Mouse (Mus musculus) bone marrow, adult 2 months (tissue): ENCODE data around the gene S100a6. TPM values are rescaled to one million over a fixed set of nuclear protein-coding genes. Genes with fewer than 3 reads are reported as not detected.

ENCODE experiments used
- H3K27ac ChIP-seq: fragments of 200-500 bp; 2 replicates; pipeline ENCODE4 v1.5.1; 2012; ENCODE audit warnings: low read depth, mild to moderate bottlenecking, control low read depth, inconsistent platforms, low read length; ENCODE audit not compliant: control insufficient read depth, poor library complexity, insufficient read depth
- H3K4me1 ChIP-seq: fragments of 200-500 bp; 2 replicates; pipeline ENCODE4 v1.6.1; 2011; ENCODE audit warnings: low read length; ENCODE audit not compliant: control insufficient read depth, insufficient read depth
- H3K4me3 ChIP-seq: fragments of 200-500 bp; replicated peaks from 2 replicates; pipeline ENCODE3; 2011; ENCODE audit warnings: mild to moderate bottlenecking, low read depth, low read length, control low read depth; ENCODE audit not compliant: control insufficient read depth
- CTCF ChIP-seq: fragments of 200-500 bp; IDR thresholded peaks from 2 replicates; pipeline ENCODE4 v1.5.1; 2011; ENCODE audit warnings: low read length, control low read depth; ENCODE audit not compliant: control insufficient read depth, insufficient read depth
- POLR2A ChIP-seq: fragments of 200-500 bp; IDR thresholded peaks from 2 replicates; pipeline ENCODE4 v1.6.1; 2011; ENCODE audit warnings: low read depth, mild to moderate bottlenecking, control low read depth, low read length, borderline replicate concordance; ENCODE audit not compliant: control insufficient read depth
- WGBS: fragments of 180-500 bp; shearing (Covaris S2); methylation state at CpG from one replicate; pipeline ENCODE4 v1.1.7; 2018; 5-methylcytosine and 5-hydroxymethylcytosine counted together
- polyA plus RNA-seq: library from polyadenylated mRNA; stranded (reverse); fragments of >200 nt; gene quantifications from 2 replicates; pipeline ENCODE4 v1.2.4, GENCODE M21; 2011; ENCODE audit warnings: low replicate concordance; ENCODE audit not compliant: missing spikeins, insufficient read depth, insufficient read length

Gene S100a6
- polyA plus RNA-seq, 1 experiment = 969 TPM

DNA sequence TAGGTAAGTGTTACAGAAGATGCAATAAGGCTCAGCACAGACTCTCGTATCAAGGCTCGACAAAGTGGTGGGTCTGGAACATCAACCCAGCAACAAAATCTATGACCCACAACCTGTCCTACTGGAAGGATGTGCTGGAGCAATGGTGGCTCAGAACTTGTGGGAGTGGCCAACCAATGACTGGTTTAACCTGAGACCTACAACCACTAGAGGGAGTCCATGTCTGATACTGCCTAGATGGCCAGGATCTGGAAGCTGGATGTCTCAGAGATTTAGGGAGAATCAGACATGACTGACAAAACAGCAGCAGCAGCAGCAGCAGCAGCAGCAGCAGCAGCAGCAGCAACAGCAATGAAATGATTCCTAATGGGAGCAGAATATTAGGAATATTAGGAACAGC, 51.5 kb downstream of the S100a6 start:
- Histone ChIP-seq H3K27ac (peak overlapping the region; percentile 81), H3K4me3 (peak overlapping the region; percentile 21), H3K4me1 (peaks cover 5% of the 10 kb centered on the region; the same call in 1 of the 2 replicates)
- WGBS = 55% methylated on average over 2 of the region's 2 CpGs
- no peak for TF ChIP-seq POLR2A
- TF ChIP-seq CTCF = peak; percentile 53

DNA sequence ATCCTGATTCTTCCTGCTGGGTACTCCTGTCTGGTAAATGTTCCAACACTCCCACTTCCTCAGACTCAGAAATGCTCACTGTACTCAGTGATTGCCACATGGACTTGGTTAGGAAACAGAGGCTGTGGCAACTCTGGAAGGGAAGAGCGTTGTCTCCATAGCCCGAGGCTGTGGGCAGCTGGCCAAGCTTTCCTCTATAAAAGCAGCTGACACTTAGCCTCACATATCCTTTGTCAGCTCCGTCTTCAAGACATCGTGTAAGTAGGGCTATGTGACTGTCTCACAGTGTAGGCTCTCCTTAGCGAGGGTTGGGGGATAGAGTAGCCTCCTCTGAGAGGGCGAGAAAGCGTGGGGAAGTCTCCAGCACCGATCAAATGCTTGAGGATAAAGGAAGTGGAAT, 56.2 kb downstream of the S100a6 start, which contains the start of gene S100a8:
Gene S100a8 (plus strand): TSS at position 133 of the 400 bp plus-strand sequence.
- Histone ChIP-seq H3K4me3 (peak within 1 kb of the TSS; percentile 66), H3K27ac (peak within 1 kb of the TSS; percentile 90), H3K4me1 (peaks cover 2% of the 10 kb centered on the region; the same call in 1 of the 2 replicates)
- TF ChIP-seq POLR2A (peak; percentile 47; the same call in 1 of the 2 replicates), CTCF (no peak)
- WGBS = 31% methylated on average over 8 of the region's 8 CpGs

Other genes starting within 250 kb of the S100a6 start
- gene Slc27a3, start 222.9 kb upstream of the S100a6 start, polyA plus RNA-seq = 4.4 and 5.6 TPM in 2 replicates
- 7.1 and 21.2 TPM in 2 replicates for gene Ints3, start 179.3 kb upstream of the S100a6 start, polyA plus RNA-seq
- gene Npr1, start 147.0 kb upstream of the S100a6 start, polyA plus RNA-seq = 6.4 and 10.6 TPM in 2 replicates
- gene Ilf2, start 136.8 kb upstream of the S100a6 start, polyA plus RNA-seq = 85.2 and 110 TPM in 2 replicates
- 14.8 and 22.4 TPM in 2 replicates for gene Snapin, start 121.8 kb upstream of the S100a6 start, polyA plus RNA-seq
- gene Chtop, start 103.4 kb upstream of the S100a6 start, polyA plus RNA-seq = 74.1 and 92.0 TPM in 2 replicates
- 33.5 and 34.4 TPM in 2 replicates for gene S100a1, start 98.5 kb upstream of the S100a6 start, polyA plus RNA-seq
- gene S100a13, start 98.4 kb upstream of the S100a6 start, polyA plus RNA-seq = 60.0 and 93.3 TPM in 2 replicates
- gene S100a14, start 86.0 kb upstream of the S100a6 start, polyA plus RNA-seq = not detected in 2 replicates
- gene S100a16, start 75.6 kb upstream of the S100a6 start, polyA plus RNA-seq = 10.9 and 17.1 TPM in 2 replicates
- gene S100a3, start 52.3 kb upstream of the S100a6 start, polyA plus RNA-seq = not detected in 2 replicates
- not detected in 2 replicates for gene S100a2, start 22.6 kb upstream of the S100a6 start, polyA plus RNA-seq
- gene Gm42674, start 11.0 kb upstream of the S100a6 start, polyA plus RNA-seq = not detected in 2 replicates
- gene S100a4, start 9.1 kb upstream of the S100a6 start, polyA plus RNA-seq = 71.4 and 238 TPM in 2 replicates
- not detected in 2 replicates for gene S100a5, start 4.4 kb upstream of the S100a6 start, polyA plus RNA-seq
- 1.0 TPM in 1 of 2 replicates, not detected in the other for gene S100a7a, start 41.1 kb downstream of the S100a6 start, polyA plus RNA-seq
- gene S100a8, start 56.1 kb downstream of the S100a6 start, polyA plus RNA-seq = 4,508 and 18,334 TPM in 2 replicates
- gene S100a9, start 82.8 kb downstream of the S100a6 start, polyA plus RNA-seq = 8,678 and 25,400 TPM in 2 replicates
- not detected in 2 replicates for gene Pglyrp4, start 114.0 kb downstream of the S100a6 start, polyA plus RNA-seq
- gene Gm5849, start 165.0 kb downstream of the S100a6 start, polyA plus RNA-seq = not detected in 2 replicates